Mouse (Mus musculus) adrenal gland, postnatal 36 days (tissue): ENCODE measurements around the gene Lexm. TPM values are rescaled to one million over a fixed set of nuclear protein-coding genes. Genes with fewer than 3 reads are reported as not detected.

ENCODE experiments used
- total RNA-seq, 2 experiments: library from RNA; stranded (reverse); gene quantifications; 2 replicates each; pipeline ENCODE4 v1.2.3; 2021

Lexm gene
- total RNA-seq, 2 experiments from 2014 or later, result not detected

Other genes with a start within 250 kb of the Lexm start
- under 1 TPM in 1 of 2 experiments, not detected in 1; 0.33 TPM for gene Pcsk9, start 152.9 kb downstream of the Lexm start, total RNA-seq
- not detected for gene Bsnd, start 125.0 kb downstream of the Lexm start, total RNA-seq
- 100 to 1,000 TPM in 1 of 2 experiments, 10 to 100 TPM in 1; 74.5 to 299 TPM for gene Dhcr24, start 56.2 kb downstream of the Lexm start, total RNA-seq
- gene Ttc22, start 5.2 kb upstream of the Lexm start, total RNA-seq, result not detected
- 1 to 10 TPM; 3.9 to 5.7 TPM for gene Pars2, start 33.8 kb upstream of the Lexm start, total RNA-seq
- 10 to 100 TPM; 23.4 to 24.4 TPM for gene Ttc4, start 61.7 kb upstream of the Lexm start, total RNA-seq
- 1 to 10 TPM in 1 of 2 experiments, under 1 TPM in 1; 0.76 to 1.1 TPM for gene Mroh7, start 113.7 kb upstream of the Lexm start, total RNA-seq
- under 1 TPM in 1 of 2 experiments, not detected in 1; 0.17 TPM for gene Fam151a, start 116.6 kb upstream of the Lexm start, total RNA-seq
- 10 to 100 TPM; 49.5 to 60.7 TPM for gene Acot11, start 187.8 kb upstream of the Lexm start, total RNA-seq